Mouse (Mus musculus) thymus, adult 2 months (tissue): ENCODE results near the gene Pgam1. TPM values are rescaled to one million over a fixed set of nuclear protein-coding genes. Genes with fewer than 3 reads are reported as not detected.

Source experiments
- DNase-seq: peaks from one replicate; pipeline ENCODE4 v3.0.0; 2021
- H3K27ac ChIP-seq: fragments of 200-500 bp; 2 replicates; pipeline ENCODE4 v1.5.1; 2012; ENCODE audit warnings: low read length, control low read depth; ENCODE audit not compliant: control insufficient read depth, insufficient read depth
- H3K27me3 ChIP-seq: fragments of 200-500 bp; 2 replicates; pipeline ENCODE4 v1.6.1; 2012; ENCODE audit warnings: mild to moderate bottlenecking, low read length, moderate library complexity, mixed read lengths; ENCODE audit not compliant: control insufficient read depth, insufficient read depth
- H3K36me3 ChIP-seq: fragments of 200-500 bp; 2 replicates; pipeline ENCODE4 v1.6.1; 2012; ENCODE audit warnings: mild to moderate bottlenecking, low read length, moderate library complexity; ENCODE audit not compliant: control insufficient read depth, insufficient read depth
- H3K4me1 ChIP-seq: fragments of 200-500 bp; replicated peaks from 2 replicates; pipeline ENCODE4 v1.6.1; 2012; ENCODE audit warnings: low read length; ENCODE audit not compliant: control insufficient read depth, insufficient read depth
- H3K4me3 ChIP-seq: fragments of 200-500 bp; 2 replicates; pipeline ENCODE4 v1.5.1; 2012; ENCODE audit warnings: mild to moderate bottlenecking, low read length, control low read depth, moderate library complexity; ENCODE audit not compliant: control insufficient read depth, insufficient read depth
- CTCF ChIP-seq: fragments of 200-500 bp; IDR thresholded peaks from 2 replicates; pipeline ENCODE4 v1.5.1; 2012; ENCODE audit warnings: mild to moderate bottlenecking, control low read depth, low read length, moderate library complexity, borderline replicate concordance; ENCODE audit not compliant: control insufficient read depth, poor library complexity, insufficient read depth; ENCODE audit errors: extremely low read depth
- POLR2A ChIP-seq: fragments of 200-500 bp; IDR thresholded peaks from 2 replicates; pipeline ENCODE4 v1.6.1; 2012; ENCODE audit warnings: mild to moderate bottlenecking, low read length, control low read depth, moderate library complexity; ENCODE audit not compliant: control insufficient read depth, poor library complexity, insufficient read depth; ENCODE audit errors: extremely low read depth
- WGBS: fragments of 180-500 bp; shearing (Covaris S2); methylation state at CpG from one replicate; pipeline ENCODE4 v1.1.7; 2018; 5-methylcytosine and 5-hydroxymethylcytosine counted together
- polyA plus RNA-seq: library from polyadenylated mRNA; depleted of rRNA; stranded (reverse); fragments of >200 nt; gene quantifications from 2 replicates; pipeline ENCODE4 v1.2.3, GENCODE M21; 2012

Pgam1 gene
- polyA plus RNA-seq, 1 experiment: 187 TPM

DNA sequence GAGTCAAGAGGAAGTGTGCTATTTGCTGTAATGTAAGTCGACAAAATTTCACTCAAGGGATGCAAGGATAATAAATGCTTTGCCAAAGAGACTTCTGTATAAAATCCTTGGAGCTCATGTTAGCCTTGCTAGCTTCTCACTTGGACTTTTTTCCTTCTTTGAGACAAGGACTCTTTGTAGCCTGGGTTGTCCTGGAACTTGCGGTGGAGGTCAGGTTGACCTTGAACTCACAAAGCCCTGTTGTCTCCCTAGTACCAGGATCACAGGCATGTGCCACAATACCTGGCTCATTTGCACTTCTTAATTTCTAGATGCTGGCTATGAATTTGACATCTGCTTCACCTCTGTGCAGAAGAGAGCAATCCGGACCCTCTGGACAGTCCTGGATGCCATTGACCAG, 3.6 kb downstream of the Pgam1 start:
- WGBS: 96% methylated on average over 3 of the region's 3 CpGs
- no peaks in the 10 kb centered on the region for H3K27me3 ChIP-seq
- peaks cover 28% of the 10 kb centered on the region for H3K36me3 ChIP-seq
- peaks cover 11% of the 10 kb centered on the region for H3K4me1 ChIP-seq
- DNase-seq: no peak
- H3K27ac ChIP-seq: no peak overlapping the region
- no peak overlapping the region for H3K4me3 ChIP-seq
- TF ChIP-seq POLR2A (no peak), CTCF (no peak)

GRCm38 (mm10) chr19:41916853-41917252, 5.1 kb downstream of the Pgam1 start:
- Histone ChIP-seq H3K4me3 (no peak overlapping the region), H3K27me3 (no peaks in the 10 kb centered on the region), H3K36me3 (peaks cover 28% of the 10 kb centered on the region), H3K27ac (no peak overlapping the region), H3K4me1 (peaks cover 11% of the 10 kb centered on the region)
- DNase-seq: no peak
- 91% methylated on average over 4 of the region's 4 CpGs for WGBS
- TF ChIP-seq CTCF (no peak), POLR2A (no peak)

DNA sequence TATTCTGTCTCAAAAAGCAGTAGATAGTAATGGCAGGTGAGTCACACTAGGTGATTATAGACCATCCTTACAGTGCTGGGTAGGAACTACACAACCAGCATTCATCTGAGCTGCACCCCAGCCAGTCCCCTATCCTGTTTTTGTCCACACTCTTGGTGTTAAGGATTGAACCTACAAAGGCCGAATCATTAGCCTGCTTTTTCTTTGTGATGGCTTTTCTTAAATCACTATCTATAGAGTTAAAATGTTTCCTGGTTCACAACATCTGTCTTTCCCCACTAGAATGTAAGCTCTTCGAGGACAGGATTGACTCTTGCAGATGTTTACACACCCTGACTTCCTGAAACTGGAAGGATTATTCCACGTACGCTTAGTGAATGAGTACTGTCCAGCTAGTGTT, 7.7 kb downstream of the Pgam1 start:
- no peaks in the 10 kb centered on the region for H3K27me3 ChIP-seq
- no peak for DNase-seq
- H3K4me1 ChIP-seq: no peaks in the 10 kb centered on the region
- no peak for TF ChIP-seq CTCF
- no peak for TF ChIP-seq POLR2A
- H3K4me3 ChIP-seq: no peak overlapping the region
- peaks cover 34% of the 10 kb centered on the region for H3K36me3 ChIP-seq
- no peak overlapping the region for H3K27ac ChIP-seq
- 92% methylated on average over 4 of the region's 4 CpGs for WGBS

- no peak for DNase-seq
- Histone ChIP-seq H3K27me3 (no peaks in the 10 kb centered on the region), H3K4me1 (no peaks in the 10 kb centered on the region), H3K36me3 (peaks cover 34% of the 10 kb centered on the region), H3K27ac (no peak overlapping the region), H3K4me3 (no peak overlapping the region)
- TF ChIP-seq CTCF (no peak), POLR2A (no peak)
- 96% methylated on average over 5 of the region's 5 CpGs for WGBS
Measured at GRCm38 (mm10) chr19:41920412-41921067, 8.8 kb downstream of the Pgam1 start.

DNA sequence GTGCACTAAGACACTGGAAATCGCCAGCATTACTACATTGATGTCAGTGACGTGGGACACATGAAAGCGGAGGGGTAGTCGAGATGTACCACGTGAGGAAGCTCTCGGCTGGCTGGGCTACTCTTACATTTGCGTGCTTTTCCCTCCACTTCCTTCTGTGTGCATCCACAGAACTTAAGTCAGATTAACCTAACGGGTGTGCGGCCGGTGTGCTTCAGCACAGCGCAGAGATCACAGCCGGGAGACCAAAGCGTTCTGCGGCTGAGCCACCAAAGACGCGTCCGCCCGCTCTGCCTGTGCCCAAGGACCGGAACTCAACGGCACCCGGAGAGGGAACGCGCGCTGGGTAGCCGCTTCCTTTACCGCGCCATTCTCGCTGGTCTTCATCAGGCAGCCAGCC, 21.0 kb downstream of the Pgam1 start:
- Histone ChIP-seq H3K4me3 (peak overlapping the region; percentile 91), H3K27me3 (no peaks in the 10 kb centered on the region), H3K36me3 (0 out of 2 replicates have a peak, but pooled peaks cover 4% of the 10 kb centered on the region), H3K27ac (peak overlapping the region; percentile 67), H3K4me1 (peaks cover 3% of the 10 kb centered on the region)
- no peak for DNase-seq
- TF ChIP-seq CTCF (no peak), POLR2A (0 out of 2 replicates have a peak, but pooled peaks have one; percentile 6)
- under 1% methylated on average over 28 of the region's 28 CpGs for WGBS

DNA sequence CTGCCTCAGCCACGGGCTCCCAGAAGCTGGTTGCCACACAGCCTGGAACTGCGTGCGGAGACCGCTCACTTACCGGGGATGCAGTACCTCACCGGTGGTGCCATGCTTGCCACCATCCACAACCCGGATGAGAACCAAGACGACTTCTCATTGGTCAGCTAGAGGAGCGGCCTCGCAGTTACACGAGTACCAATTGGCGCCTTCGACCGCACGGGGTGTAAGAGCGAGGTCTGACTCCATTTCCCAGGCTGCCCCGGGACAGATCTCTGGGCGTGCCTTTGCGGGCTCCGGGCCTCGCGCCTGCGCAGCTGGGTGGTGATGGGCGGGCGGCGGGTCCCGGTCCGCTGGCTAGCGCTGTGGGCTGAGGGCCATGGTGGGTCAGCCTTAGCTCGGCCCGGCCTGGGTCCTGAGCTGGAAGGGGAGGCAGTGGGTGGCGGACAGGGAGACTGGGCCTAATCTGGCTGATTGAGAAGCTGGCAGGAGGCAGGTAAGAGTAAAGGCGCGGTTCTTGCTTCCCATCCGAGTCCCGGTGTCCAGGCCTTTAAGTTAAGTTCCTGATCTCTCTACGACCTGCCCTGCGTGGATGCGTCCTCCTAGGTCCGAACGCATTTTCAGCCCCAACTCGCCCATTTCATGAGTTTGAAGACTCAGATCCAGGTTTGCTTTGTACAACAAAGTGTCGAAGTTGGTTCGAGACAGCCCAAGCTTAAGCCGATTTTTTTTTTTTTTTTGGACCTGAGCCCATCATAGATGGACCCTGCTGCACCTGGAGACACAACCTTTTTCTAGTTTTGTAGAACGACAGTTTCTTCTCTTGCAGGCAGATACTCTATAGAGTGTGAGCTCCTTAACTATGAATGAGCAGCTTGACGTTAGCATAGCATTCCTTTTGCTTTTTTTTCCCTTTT, 21.7 kb downstream of the Pgam1 start, which contains the start of the genes Exosc1 and Zdhhc16:
Gene Exosc1 (minus strand): TSS at position 245 of the 908 bp plus-strand sequence.
Gene Zdhhc16 (plus strand): TSS at position 302 of the 908 bp plus-strand sequence.
- H3K4me3 ChIP-seq: peak within 1 kb of the TSS; percentile 97
- peak within 1 kb of the TSS; percentile 67 for H3K27ac ChIP-seq
- peak; percentile 98 for DNase-seq
- no peaks in the 10 kb centered on the region for H3K27me3 ChIP-seq
- H3K36me3 ChIP-seq: 0 out of 2 replicates have a peak, but pooled peaks cover 4% of the 10 kb centered on the region
- 0 out of 2 replicates have a peak, but pooled peaks have one; percentile 42 for TF ChIP-seq CTCF
- TF ChIP-seq POLR2A: peak; percentile 65; the same call in 1 of the 2 replicates
- under 1% methylated on average over 47 of the region's 47 CpGs for WGBS
- H3K4me1 ChIP-seq: peaks cover 3% of the 10 kb centered on the region
